Mouse (Mus musculus) gastrocnemius, postnatal 4 days (tissue): ENCODE data around the gene Dsel. TPM values are rescaled to one million over a fixed set of nuclear protein-coding genes. Genes with fewer than 3 reads are reported as not detected.

Experiments used
- DNase-seq, 2 experiments: peaks; one replicate each; pipeline ENCODE4 v3.0.0; 2021 to 2022; ENCODE audit warnings: low spot score in 2 of 2, mixed read lengths in 2 of 2
- long read RNA-seq, 2 experiments: library from polyadenylated mRNA; stranded (forward); transcript quantifications; one replicate each; pipeline ENCODE4 v2.0.0; 2021
- total RNA-seq, 2 experiments: library from RNA; stranded (reverse); gene quantifications; 2 replicates each; pipeline ENCODE4 v1.2.3; 2021

The Dsel gene
- total RNA-seq = 10 to 100 TPM; 24.3 to 28.3 TPM
- long read RNA-seq, experiment 1, partial matches to known transcripts = 1 of 5 reads
- long read RNA-seq, experiment 1, other reads (novel, unspliced or antisense) = 2 of 5 reads
- long read RNA-seq, experiment 2, full-length matches to known transcripts = 1 of 3 reads
- long read RNA-seq, experiment 2, partial matches to known transcripts = 0 of 3 reads
- long read RNA-seq, experiment 2, other reads (novel, unspliced or antisense) = 2 of 3 reads

DNA sequence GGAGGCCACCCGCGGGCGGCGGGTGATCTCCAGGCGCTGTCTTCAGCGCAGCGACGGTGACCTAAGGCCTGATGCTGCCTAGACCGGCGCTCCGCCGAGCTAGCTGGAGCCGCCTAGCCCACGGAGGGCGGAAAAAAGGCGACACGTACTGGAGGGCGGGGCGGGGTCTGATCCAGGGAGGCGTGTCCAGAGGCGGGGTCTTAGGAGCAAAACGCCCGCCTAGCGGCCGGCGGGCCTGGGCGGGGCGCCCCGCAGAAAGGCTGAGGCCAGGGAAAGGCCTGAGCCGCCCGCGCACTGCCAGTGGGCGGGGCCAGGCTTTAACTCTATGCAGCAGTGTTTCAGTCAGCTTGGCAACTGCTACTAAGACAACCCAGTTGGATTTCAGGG is at the start of gene Dsel:
TSS of gene Dsel (minus strand) at position 140 of the 387 bp plus-strand sequence.
- DNase-seq = peak; percentile 94 to 97

DNA sequence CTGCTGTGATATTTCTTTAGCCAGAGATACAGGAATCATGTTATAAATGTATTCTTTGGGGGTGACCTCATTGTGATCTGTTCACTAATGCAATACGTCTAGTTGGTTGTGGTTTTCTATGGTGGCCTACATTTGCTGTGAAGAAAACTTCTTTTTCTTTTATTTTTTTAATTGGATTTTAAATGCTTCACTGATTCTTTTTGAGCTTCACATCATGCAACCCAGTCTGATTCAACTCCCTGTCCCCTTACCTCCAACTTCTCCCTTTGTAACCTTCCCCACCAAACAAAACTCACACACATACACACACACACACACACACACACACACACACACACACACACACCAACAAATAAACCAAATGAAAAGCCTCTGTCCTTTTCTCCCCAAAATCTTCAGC is 46.7 kb upstream of the Dsel start:
- no peak for DNase-seq

DNA sequence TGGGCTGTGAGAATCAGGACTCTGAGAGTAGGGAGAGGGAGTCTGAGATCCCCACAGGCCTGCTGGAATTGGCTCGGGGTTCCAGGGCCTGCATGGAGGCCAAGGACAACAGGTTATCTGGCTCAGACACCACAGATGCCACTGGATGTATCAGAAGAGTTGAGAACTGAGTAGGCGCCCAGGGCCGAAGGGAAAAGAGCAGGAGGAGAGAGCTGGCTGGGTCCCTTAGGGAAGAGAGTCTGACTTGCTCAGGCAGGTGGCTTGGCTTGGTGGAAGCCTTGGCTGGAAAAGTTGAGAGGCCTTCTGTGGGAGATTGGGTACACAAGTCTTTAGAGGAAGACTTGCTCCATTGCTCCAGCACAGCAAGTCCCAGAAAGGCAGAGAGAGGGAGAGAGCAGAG is 18.6 kb upstream of the Dsel start:
- no peak for DNase-seq

DNA sequence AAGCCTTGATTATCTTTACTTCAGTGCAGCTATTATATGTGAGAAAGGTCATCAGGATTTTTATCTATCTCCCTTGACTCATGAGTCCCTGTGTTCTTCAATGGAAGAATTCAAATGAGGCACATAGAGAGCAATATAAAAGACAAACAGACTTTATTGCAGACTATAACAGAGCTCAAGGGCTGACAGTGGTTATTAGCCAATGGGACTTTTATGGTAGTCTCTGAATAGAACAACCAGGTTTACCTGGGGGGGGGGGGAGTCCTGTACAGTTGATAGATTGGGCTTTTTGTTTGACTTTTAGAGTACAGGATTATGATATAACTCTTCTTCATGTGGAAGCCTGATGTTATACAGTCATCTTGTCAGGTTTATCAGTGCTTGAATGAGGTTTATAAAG is 11.1 kb upstream of the Dsel start:
- no peak for DNase-seq

DNA sequence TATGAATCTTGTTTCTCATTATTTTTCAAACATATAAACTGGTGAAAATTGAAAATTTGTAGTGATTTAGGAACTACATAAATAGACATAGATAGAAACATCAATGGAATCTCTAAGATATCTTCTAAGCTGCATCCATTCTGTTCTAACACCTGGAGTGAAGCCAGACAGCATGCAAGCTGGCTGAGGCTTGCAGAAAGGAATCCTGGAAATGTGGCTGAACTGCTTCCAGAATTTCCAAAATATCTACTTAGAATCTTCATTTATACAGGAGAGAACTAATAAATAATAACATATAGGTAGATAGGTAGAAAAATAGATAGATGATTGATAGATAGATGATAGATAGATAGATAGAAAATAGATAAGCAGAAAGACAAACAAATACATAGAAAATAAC is 8.5 kb upstream of the Dsel start:
- DNase-seq = no peak

DNA sequence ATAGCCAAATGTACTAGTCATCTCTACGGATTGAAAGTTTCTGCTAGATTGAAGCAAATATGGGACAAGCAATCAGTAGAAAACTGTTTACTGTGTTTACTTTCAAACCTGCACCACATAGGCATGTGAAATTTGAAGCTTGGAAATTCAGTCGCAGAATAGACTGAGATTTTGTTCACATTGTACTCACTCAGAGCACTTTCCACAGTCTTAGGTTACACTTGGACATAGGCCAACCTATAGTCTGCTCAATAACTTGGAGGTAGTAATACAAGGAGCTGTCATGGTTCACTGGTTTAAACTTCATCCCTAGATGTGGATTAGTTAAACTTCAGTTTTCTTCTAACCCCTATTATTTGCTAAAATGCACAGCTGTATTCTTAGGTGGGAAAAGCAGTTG is 749 bp upstream of the Dsel start:
- DNase-seq = no peak

DNA sequence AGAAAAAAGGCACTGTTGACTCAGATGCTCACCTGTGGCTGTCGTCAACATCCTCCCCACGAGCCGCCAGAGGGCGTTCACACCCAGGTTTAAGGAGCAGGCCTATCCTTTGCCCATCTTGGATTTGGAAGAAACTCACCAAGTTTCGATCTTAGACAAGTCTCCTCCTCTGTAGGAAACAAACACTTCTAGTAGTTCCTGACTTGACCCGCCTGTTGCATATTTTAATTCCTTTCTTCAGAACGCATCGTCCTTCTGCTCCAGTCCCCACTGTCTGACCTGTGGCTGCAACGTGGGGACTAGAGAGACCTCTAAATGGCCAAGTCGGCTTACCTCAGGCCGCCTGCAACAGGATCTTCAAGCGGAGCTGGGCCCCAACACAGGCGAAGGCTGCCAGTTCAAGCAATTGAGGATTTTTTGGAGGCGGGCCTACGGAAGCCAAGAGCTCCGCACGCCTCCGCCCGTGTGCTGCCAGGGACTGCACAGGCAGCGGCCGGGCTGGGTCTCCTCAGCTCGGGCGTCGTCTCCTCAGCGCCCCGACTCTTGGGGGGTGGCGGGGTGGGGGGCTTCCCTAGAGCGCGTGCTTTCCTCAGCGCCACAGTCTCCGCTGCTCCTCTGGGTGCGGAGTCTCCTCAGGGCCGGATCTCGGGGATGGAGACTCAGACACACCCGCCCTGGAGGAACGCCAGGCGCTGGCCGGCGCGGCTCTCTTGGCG is 497 bp downstream of the Dsel start:
- peak; percentile 35 to 70 for DNase-seq

DNA sequence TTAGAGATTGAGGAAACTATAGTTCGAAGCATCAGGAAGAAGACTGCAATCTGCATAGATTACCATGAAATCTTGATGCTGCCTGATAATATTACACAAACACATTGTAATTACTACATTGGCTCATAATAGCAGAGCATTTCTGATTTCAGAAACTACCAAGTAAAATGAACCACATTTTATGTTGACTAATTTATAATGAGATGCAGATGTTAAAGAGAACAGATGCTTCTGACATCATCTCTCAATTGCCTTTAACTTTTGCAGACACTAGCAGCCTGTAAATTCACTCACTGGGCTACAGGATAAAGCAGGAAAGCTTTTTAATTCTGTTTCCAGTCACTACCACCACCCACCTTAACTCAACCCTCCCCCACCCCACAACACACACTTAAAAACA is 6.9 kb downstream of the Dsel start:
- no peak for DNase-seq

DNA sequence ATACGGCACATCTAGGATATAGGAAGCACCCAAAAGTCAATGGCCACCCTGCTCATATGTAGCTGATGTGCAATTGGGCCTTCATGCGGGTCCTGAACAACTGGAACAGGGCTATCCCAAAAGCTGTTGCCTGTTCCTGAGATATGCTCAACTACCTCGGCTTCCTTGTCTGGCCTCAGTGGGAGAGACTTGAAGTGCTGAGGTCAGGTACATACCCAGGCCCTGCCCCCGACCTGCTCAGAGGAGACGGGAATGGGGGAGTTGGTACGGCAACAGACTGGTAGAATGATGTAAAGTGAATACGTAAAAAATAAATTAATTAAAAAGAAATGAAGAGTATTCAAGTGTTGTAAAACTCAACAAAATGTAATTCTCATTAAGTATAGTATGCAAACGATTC is 12.3 kb downstream of the Dsel start:
- DNase-seq = no peak

DNA sequence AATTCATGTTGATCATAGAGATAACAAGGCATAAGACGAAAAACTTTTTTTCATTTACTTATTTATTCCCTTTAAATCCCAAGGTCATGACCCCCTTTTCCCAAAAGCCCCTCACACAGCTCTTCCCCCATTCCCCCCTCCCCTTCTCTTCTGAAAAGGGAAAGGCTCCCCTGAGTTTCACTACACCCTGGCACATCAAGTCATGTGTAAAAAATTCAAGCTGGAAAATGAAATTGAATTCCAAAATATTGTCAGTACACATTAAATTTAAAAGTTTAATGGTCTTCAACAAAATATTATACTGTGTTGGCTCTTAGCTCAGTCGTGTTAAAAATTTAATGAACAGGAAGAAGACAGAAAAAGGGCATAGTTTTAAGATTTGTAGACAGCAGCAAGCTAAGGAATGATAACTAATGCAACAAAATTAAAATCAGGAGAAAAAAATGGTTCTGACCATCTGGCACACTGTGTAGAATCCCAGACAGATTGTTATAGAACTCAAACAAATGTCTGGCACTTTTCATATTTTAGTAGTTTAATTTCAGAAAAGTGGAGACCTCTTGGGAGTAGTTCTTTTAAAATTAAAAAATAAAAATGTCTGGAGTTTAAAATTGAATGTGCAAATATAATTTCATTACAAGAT is 31.0 kb downstream of the Dsel start:
- DNase-seq = no peak
